8 mouse cellular contexts compared by ENCODE assay signal in genomic region chr6:86793957-86794356, GRCm38 (mm10). TPM values are rescaled to one million over a fixed set of nuclear protein-coding genes. Genes with fewer than 3 reads are reported as not detected.
DNase-seq lines count a peak whose midpoint lies in the region; ATAC-seq and TF ChIP-seq lines count a peak whose summit lies in the region.

No protein-coding gene starts in this region.

- 49% methylated on average over 5 of the region's 5 CpGs for WGBS in hindbrain, embryonic 11.5 days
- WGBS in liver, embryonic 12.5 days (ENCODE audit: insufficient replicate concordance): 50% methylated on average over 5 of the region's 5 CpGs

- no peak for TF ChIP-seq POLR2A in ES-Bruce4 (IDR thresholded peaks at IDR 0.05; ENCODE audit: insufficient read depth, low read length)

- H3K27me3 ChIP-seq in ES-Bruce4 (ENCODE audit: control insufficient read depth, insufficient read depth, low read length, poor library complexity, severe bottlenecking): no peaks in the 10 kb centered on the region
- peaks cover 17% of the 10 kb centered on the region for H3K27me3 ChIP-seq in hindbrain, embryonic 11.5 days (ENCODE audit: control insufficient read depth, insufficient read depth, low read length)
- peaks cover 76% of the 10 kb centered on the region for H3K27me3 ChIP-seq in liver, embryonic 12.5 days (replicated peaks)

- H3K4me3 ChIP-seq in ES-Bruce4 (ENCODE audit: low read depth, low read length): peak overlapping the region; percentile 64
- H3K4me3 ChIP-seq in hindbrain, embryonic 11.5 days (ENCODE audit: low read depth, low read length): no peak overlapping the region
- peak overlapping the region; percentile 58 for H3K4me3 ChIP-seq in liver, embryonic 12.5 days

- ATAC-seq in hindbrain, embryonic 11.5 days (ENCODE audit: low FRiP score): no peak
- ATAC-seq in liver, embryonic 12.5 days: no peak

- H3K36me3 ChIP-seq in ES-Bruce4 (ENCODE audit: control insufficient read depth, insufficient read depth, low read length, poor library complexity, severe bottlenecking): no peaks in the 10 kb centered on the region
- no peaks in the 10 kb centered on the region for H3K36me3 ChIP-seq in hindbrain, embryonic 11.5 days (ENCODE audit: control insufficient read depth, insufficient read depth, low read length)
- no peaks in the 10 kb centered on the region for H3K36me3 ChIP-seq in liver, embryonic 12.5 days

- intact Hi-C loops in gastrocnemius, postnatal 14 days (cut with DNase I; ENCODE audit: low total_unique reads): no loop called here

- peak overlapping the region; percentile 62; the same call in 1 of the 2 replicates for H3K9ac ChIP-seq in ES-Bruce4 (ENCODE audit: low read depth, poor library complexity, severe bottlenecking)
- no peak overlapping the region for H3K9ac ChIP-seq in hindbrain, embryonic 11.5 days (ENCODE audit: low read depth, low read length)
- H3K9ac ChIP-seq in liver, embryonic 12.5 days: peak overlapping the region; percentile 67; the same call in 1 of the 2 replicates

- no peak for TF ChIP-seq EP300 in ES-Bruce4 (IDR thresholded peaks at IDR 0.05; ENCODE audit: insufficient read depth, low read depth, low read length)

- no peak for TF ChIP-seq CTCF in ES-Bruce4 (IDR thresholded peaks at IDR 0.05; ENCODE audit: low read depth, low read length)

- H3K9me3 ChIP-seq in ES-Bruce4 (replicated peaks; ENCODE audit: control insufficient read depth, insufficient read depth, low read length, poor library complexity, severe bottlenecking): no peaks in the 10 kb centered on the region
- H3K9me3 ChIP-seq in hindbrain, embryonic 11.5 days (ENCODE audit: control insufficient read depth, low read length): no peaks in the 10 kb centered on the region
- no peaks in the 10 kb centered on the region for H3K9me3 ChIP-seq in liver, embryonic 12.5 days (replicated peaks)

- H3K27ac ChIP-seq in ES-Bruce4 (ENCODE audit: insufficient read depth, low read length): no peak overlapping the region
- H3K27ac ChIP-seq in hindbrain, embryonic 11.5 days (ENCODE audit: low read depth, low read length): no peak overlapping the region
- no peak overlapping the region for H3K27ac ChIP-seq in liver, embryonic 12.5 days

- peak; percentile 25 for DNase-seq in gastrocnemius, postnatal 14 days
- no peak for DNase-seq in gastrocnemius, postnatal 25 days
- DNase-seq in hindbrain, embryonic 11.5 days (ENCODE audit: low spot score): peak; percentile 14
- no peak for DNase-seq in retina, postnatal 1 day
- no peak for DNase-seq in layer of hippocampus, adult 9-11 months
- DNase-seq in cerebellum, adult 11 months: no peak

- H3K4me1 ChIP-seq in ES-Bruce4 (ENCODE audit: control insufficient read depth, insufficient read depth, low read length): no peaks in the 10 kb centered on the region
- no peaks in the 10 kb centered on the region for H3K4me1 ChIP-seq in hindbrain, embryonic 11.5 days (replicated peaks; ENCODE audit: control insufficient read depth, insufficient read depth, low read length)
- H3K4me1 ChIP-seq in liver, embryonic 12.5 days: peaks cover 19% of the 10 kb centered on the region

- H3K4me2 ChIP-seq in hindbrain, embryonic 11.5 days (replicated peaks; ENCODE audit: low read depth, low read length): 0 out of 2 replicates have a peak overlapping the region, but pooled peaks have one; percentile 77
- peak overlapping the region; percentile 84 for H3K4me2 ChIP-seq in liver, embryonic 12.5 days

RNA-seq across cellular contexts. Expression of gene Anxa4, which starts 0.6 kb away (rescaled TPM):
- total RNA-seq in gastrocnemius, postnatal 14 days (2021): 10 to 100 TPM; 20.4 to 23.1 TPM
- 10 to 100 TPM; 13.4 to 19.7 TPM for total RNA-seq in gastrocnemius, postnatal 25 days (2021)
- polyA plus RNA-seq in ES-Bruce4 (2011; ENCODE audit: insufficient read depth, insufficient read length, low read depth, missing spikeins): 36.7 and 37.8 TPM in 2 replicates
- 8.2 and 11.7 TPM in 2 replicates for polyA plus RNA-seq in hindbrain, embryonic 11.5 days (2014; fragmentation: Nextera tagmentation; extraction: Ambion mirVana)
- polyA plus RNA-seq in liver, embryonic 12.5 days (2016; fragmentation: Nextera tagmentation; extraction: Ambion mirVana): 27.0 and 27.9 TPM in 2 replicates

RNA-seq across cellular contexts. Expression of gene Aak1, which starts 55.4 kb away (rescaled TPM):
- total RNA-seq in gastrocnemius, postnatal 14 days (2021): 10 to 100 TPM; 27.8 to 30.8 TPM
- total RNA-seq in gastrocnemius, postnatal 25 days (2021): 10 to 100 TPM; 33.1 to 33.3 TPM
- polyA plus RNA-seq in ES-Bruce4 (2011; ENCODE audit: insufficient read depth, insufficient read length, low read depth, missing spikeins): 31.1 and 38.2 TPM in 2 replicates
- 22.0 and 33.0 TPM in 2 replicates for polyA plus RNA-seq in hindbrain, embryonic 11.5 days (2014; fragmentation: Nextera tagmentation; extraction: Ambion mirVana)
- polyA plus RNA-seq in liver, embryonic 12.5 days (2016; fragmentation: Nextera tagmentation; extraction: Ambion mirVana): 5.8 and 9.2 TPM in 2 replicates

Comparison
In these comparisons a context has a peak if more than half of its experiments do, and no peak if none do; other contexts are left out.
1. DNase-seq: peak in gastrocnemius, postnatal 14 days (single experiment) and hindbrain, embryonic 11.5 days (single experiment); none in gastrocnemius, postnatal 25 days (single experiment), retina, postnatal 1 day (single experiment), layer of hippocampus, adult 9-11 months (single experiment) and cerebellum, adult 11 months (single experiment).